Mouse (Mus musculus) lung, adult 2 months (tissue): Measurements from ENCODE around the gene AC161166.1.

Source experiments
- CTCF ChIP-seq: fragments of 200-500 bp; IDR thresholded peaks from 2 replicates; pipeline ENCODE4 v1.5.1; 2011; ENCODE audit warnings: mild to moderate bottlenecking, low read length, control low read depth; ENCODE audit not compliant: insufficient read depth
- POLR2A ChIP-seq: fragments of 200-500 bp; IDR thresholded peaks from 2 replicates; pipeline ENCODE4 v1.6.1; 2011; ENCODE audit warnings: low read depth, mild to moderate bottlenecking, control low read depth, low read length, borderline replicate concordance; ENCODE audit errors: extremely low read depth

DNA sequence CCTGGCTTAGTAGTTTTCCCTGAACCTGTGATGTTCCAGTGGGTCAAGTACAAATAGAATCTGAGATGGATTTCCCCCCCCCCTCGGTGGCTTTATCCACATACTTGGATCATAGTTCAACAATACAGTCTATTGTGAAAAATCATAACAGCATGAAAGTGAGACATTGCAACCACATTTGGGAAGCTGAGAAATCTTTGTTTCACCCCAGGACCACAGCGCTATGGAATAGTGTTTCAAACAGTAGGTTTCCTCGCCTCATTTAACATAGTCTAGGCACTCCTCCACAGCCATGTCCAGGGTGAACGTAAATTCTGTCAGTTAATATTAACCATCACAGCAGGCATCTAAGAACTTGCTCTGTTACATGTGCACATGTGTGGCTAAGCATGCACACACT, 24.8 kb upstream of the AC161166.1 start:
- TF ChIP-seq POLR2A, result no peak
- TF ChIP-seq CTCF, result no peak
